Mouse (Mus musculus) left cerebral cortex, adult 2 months (tissue): ENCODE measurements at regions not wholly inside any gene's neighbourhood (a gene's known extent, or its start where the extent isn't known, plus 50 kb on each side); places are given as distances from the start of the nearest gene placed in this dataset.
A peak's percentile ranks its signal among the peaks of the same experiment; 100 is the strongest.

Source experiments
- DNase-seq, 2 experiments: peaks; one replicate each; pipeline ENCODE4 v3.0.0; 2021 to 2022; ENCODE audit warnings: low spot score in 2 of 2, mixed read lengths in 1 of 2; ENCODE audit errors: extremely low spot score in 1 of 2
- H3K27ac ChIP-seq: fragments of 200-600 bp; 2 replicates; pipeline ENCODE4 v1.8.1; 2022
- H3K4me3 ChIP-seq: fragments of 200-600 bp; 2 replicates; pipeline ENCODE4 v1.8.1; 2022
- CTCF ChIP-seq: fragments of 200-600 bp; IDR thresholded peaks from 2 replicates; pipeline ENCODE4 v1.8.1; 2022; ENCODE audit warnings: antibody characterized with exemption, mild to moderate bottlenecking, moderate library complexity
- intact Hi-C: fragments of 180-260 bp; cut with DNase I; formaldehyde crosslinking; loops from one replicate; pipeline ENCODE4 v1.15.1; 2025

GRCm38 (mm10) chr2:38420498-38420897 lies 81.4 kb downstream of the Lhx2 start:
- intact Hi-C loops, result no loop called here
- DNase-seq, result no peak
- H3K27ac ChIP-seq, result no peak overlapping the region
- H3K4me3 ChIP-seq, result no peak overlapping the region
- TF ChIP-seq CTCF, result no peak

GRCm38 (mm10) chr2:38422406-38422805 lies 83.3 kb downstream of the Lhx2 start:
- Histone ChIP-seq H3K27ac (no peak overlapping the region), H3K4me3 (no peak overlapping the region)
- DNase-seq, result no peak
- intact Hi-C loops, result no loop called here
- no peak for TF ChIP-seq CTCF

GRCm38 (mm10) chr2:38423886-38424277 lies 84.8 kb downstream of the Lhx2 start:
- intact Hi-C loops, result no loop called here
- no peak for TF ChIP-seq CTCF
- no peak for DNase-seq
- no peak overlapping the region for H3K27ac ChIP-seq
- H3K4me3 ChIP-seq, result no peak overlapping the region

- no peak for TF ChIP-seq CTCF
- DNase-seq, result no peak
- Histone ChIP-seq H3K4me3 (no peak overlapping the region), H3K27ac (no peak overlapping the region)
- intact Hi-C loops, result no loop called here
These were observed 85.3 kb downstream of the Lhx2 start for GRCm38 (mm10) chr2:38424278-38424931.

GRCm38 (mm10) chr2:38424976-38425375 lies 85.9 kb downstream of the Lhx2 start:
- no peak for DNase-seq
- Histone ChIP-seq H3K4me3 (no peak overlapping the region), H3K27ac (no peak overlapping the region)
- no peak for TF ChIP-seq CTCF
- intact Hi-C loops, result no loop called here

- intact Hi-C loops, result loop anchor here (1.0 to 5.0 kb wide), 2 partner anchors 228 to 307 kb away; no protein-coding TSS in a partner anchor
- no peak; the same call in none of the 2 replicates for TF ChIP-seq CTCF
- H3K4me3 ChIP-seq, result no peak overlapping the region
- H3K27ac ChIP-seq, result no peak overlapping the region
- DNase-seq, result peak; percentile 72 to 81
These were observed 81.6 kb upstream of the Nek6 start for GRCm38 (mm10) chr2:38429752-38430378.

- no peak for TF ChIP-seq CTCF
- Histone ChIP-seq H3K4me3 (no peak overlapping the region), H3K27ac (no peak overlapping the region)
- DNase-seq, result no peak
- intact Hi-C loops, result loop anchor here (5.0 kb wide), 1 partner anchor 306 kb away; no protein-coding TSS in a partner anchor
These were observed 79.9 kb upstream of the Nek6 start for GRCm38 (mm10) chr2:38431546-38431945.

GRCm38 (mm10) chr2:38433736-38434135 lies 77.7 kb upstream of the Nek6 start:
- intact Hi-C loops, result loop anchor here (2.0 to 5.0 kb wide), 2 partner anchors 157 to 304 kb away; no protein-coding TSS in a partner anchor
- no peak for DNase-seq
- Histone ChIP-seq H3K4me3 (no peak overlapping the region), H3K27ac (no peak overlapping the region)
- peak; percentile 63 for TF ChIP-seq CTCF

GRCm38 (mm10) chr2:38436701-38437100 lies 74.7 kb upstream of the Nek6 start:
- no peak for DNase-seq
- no peak overlapping the region for H3K27ac ChIP-seq
- intact Hi-C loops, result no loop called here
- TF ChIP-seq CTCF, result no peak
- H3K4me3 ChIP-seq, result no peak overlapping the region

- no peak for DNase-seq
- Histone ChIP-seq H3K27ac (no peak overlapping the region), H3K4me3 (no peak overlapping the region)
- no peak for TF ChIP-seq CTCF
- intact Hi-C loops, result no loop called here
These were observed 72.3 kb upstream of the Nek6 start for GRCm38 (mm10) chr2:38439191-38439590.

- DNase-seq, result no peak
- Histone ChIP-seq H3K27ac (no peak overlapping the region), H3K4me3 (no peak overlapping the region)
- intact Hi-C loops, result no loop called here
- TF ChIP-seq CTCF, result no peak
These were observed 71.5 kb upstream of the Nek6 start for GRCm38 (mm10) chr2:38439973-38440372.

- no peak for TF ChIP-seq CTCF
- no peak overlapping the region for H3K4me3 ChIP-seq
- intact Hi-C loops, result no loop called here
- DNase-seq, result no peak
- H3K27ac ChIP-seq, result no peak overlapping the region
These were observed 62.4 kb upstream of the Nek6 start for GRCm38 (mm10) chr2:38449092-38449491.

GRCm38 (mm10) chr2:38456571-38456970 lies 54.9 kb upstream of the Nek6 start:
- Histone ChIP-seq H3K27ac (no peak overlapping the region), H3K4me3 (no peak overlapping the region)
- intact Hi-C loops, result no loop called here
- TF ChIP-seq CTCF, result no peak
- no peak for DNase-seq
